Mouse (Mus musculus): ENCODE measurements at regions not wholly inside any gene's neighbourhood (a gene's known extent, or its start where the extent isn't known, plus 50 kb on each side); places are given as distances from the start of the nearest gene placed in this dataset.

- no peak for DNase-seq (ENCODE audit: low spot score in 2 of 2)
Measured at GRCm38 (mm10) chr15:63377258-63377657, 467.7 kb downstream of the Gsdmc2 start.

- no peak for DNase-seq (ENCODE audit: low spot score in 2 of 2)
Measured at GRCm38 (mm10) chr15:63371328-63372023, 473.5 kb downstream of the Gsdmc2 start.

- no peak for DNase-seq (ENCODE audit: low spot score in 2 of 2)
Measured at GRCm38 (mm10) chr15:63364473-63364872, 480.5 kb downstream of the Gsdmc2 start.

- no peak for DNase-seq (ENCODE audit: low spot score in 2 of 2)
Measured at GRCm38 (mm10) chr15:63360402-63360801, 484.6 kb downstream of the Gsdmc2 start.

- no peak for DNase-seq (ENCODE audit: low spot score in 2 of 2)
Measured at GRCm38 (mm10) chr15:63341730-63342129, 503.2 kb downstream of the Gsdmc2 start.

GRCm38 (mm10) chr15:63340322-63341060 lies 504.5 kb downstream of the Gsdmc2 start:
- peak in 1 of 2 experiments; percentile 0 for DNase-seq (ENCODE audit: low spot score in 2 of 2)

- DNase-seq (ENCODE audit: low spot score in 2 of 2), result no peak
Measured at GRCm38 (mm10) chr15:63319666-63320065, 525.3 kb downstream of the Gsdmc2 start.

GRCm38 (mm10) chr15:63310426-63310825 lies 534.6 kb downstream of the Gsdmc2 start:
- no peak for DNase-seq (ENCODE audit: low spot score in 2 of 2)

- no peak for DNase-seq (ENCODE audit: low spot score in 2 of 2)
Measured at GRCm38 (mm10) chr15:63299311-63299710, 545.7 kb downstream of the Gsdmc2 start.

GRCm38 (mm10) chr15:63288534-63288933 lies 556.4 kb downstream of the Gsdmc2 start:
- DNase-seq (ENCODE audit: low spot score in 2 of 2), result no peak

GRCm38 (mm10) chr15:63286026-63286425 lies 559.0 kb downstream of the Gsdmc2 start:
- no peak for DNase-seq (ENCODE audit: low spot score in 2 of 2)

GRCm38 (mm10) chr15:63270381-63270780 lies 574.6 kb downstream of the Gsdmc2 start:
- no peak for DNase-seq (ENCODE audit: low spot score in 2 of 2)

- DNase-seq (ENCODE audit: low spot score in 2 of 2), result no peak
Measured at GRCm38 (mm10) chr15:63265845-63266244, 579.1 kb downstream of the Gsdmc2 start.

- no peak for DNase-seq (ENCODE audit: low spot score in 2 of 2)
Measured at GRCm38 (mm10) chr15:63255736-63256135, 589.2 kb downstream of the Gsdmc2 start.

- no peak for DNase-seq (ENCODE audit: low spot score in 2 of 2)
Measured at GRCm38 (mm10) chr15:63252781-63253340, 592.1 kb downstream of the Gsdmc2 start.

- DNase-seq (ENCODE audit: low spot score in 2 of 2), result no peak
Measured at GRCm38 (mm10) chr15:63238601-63239000, 606.4 kb downstream of the Gsdmc2 start.

- DNase-seq (ENCODE audit: low spot score in 2 of 2), result no peak
Measured at GRCm38 (mm10) chr15:63218393-63219060, 626.5 kb downstream of the Gsdmc2 start.

GRCm38 (mm10) chr15:63205150-63205549 lies 639.8 kb downstream of the Gsdmc2 start:
- no peak for DNase-seq (ENCODE audit: low spot score in 2 of 2)

- no peak for DNase-seq (ENCODE audit: low spot score in 2 of 2)
Measured at GRCm38 (mm10) chr15:63195031-63195430, 649.9 kb downstream of the Gsdmc2 start.

GRCm38 (mm10) chr15:63194492-63194797 lies 650.5 kb downstream of the Gsdmc2 start:
- no peak for DNase-seq (ENCODE audit: low spot score in 2 of 2)

GRCm38 (mm10) chr15:63193617-63194491 lies 651.1 kb downstream of the Gsdmc2 start:
- DNase-seq (ENCODE audit: low spot score in 2 of 2), result no peak

GRCm38 (mm10) chr15:63191731-63192130 lies 653.2 kb downstream of the Gsdmc2 start:
- DNase-seq (ENCODE audit: low spot score in 2 of 2), result no peak

Data from spleen, postnatal 14 days (tissue).